In genomic region chr17:42710717-42711116, GRCm38 (mm10) we compare ENCODE assay signal across 31 mouse cellular contexts. TPM values are rescaled to one million over a fixed set of nuclear protein-coding genes. Genes with fewer than 3 reads are reported as not detected.
DNase-seq lines count a peak whose midpoint lies in the region; ATAC-seq lines count a peak whose summit lies in the region.
"Had no signal": no experiment of that assay in that cellular context is flagged by ENCODE, and none has a peak within 500 bp of the region (broad histone marks: within the 10 kb centered on the region; RNA-seq: fewer than 3 reads in every experiment).

No protein-coding gene starts in this region.

- no peaks in the 10 kb centered on the region for H3K9me3 ChIP-seq in midbrain, embryonic 13.5 days
- H3K9me3 ChIP-seq: embryonic facial prominence, embryonic 12.5 days; forebrain, embryonic 12.5 days; hindbrain, embryonic 13.5 days; limb, embryonic 13.5 days; liver, embryonic 12.5 days; midbrain, embryonic 12.5 days; stomach, embryonic 15.5 days had no signal

- H3K36me3 ChIP-seq in midbrain, embryonic 13.5 days, result no peaks in the 10 kb centered on the region
- H3K36me3 ChIP-seq: embryonic facial prominence, embryonic 12.5 days; forebrain, embryonic 12.5 days; G1E; hindbrain, embryonic 13.5 days; limb, embryonic 13.5 days; liver, embryonic 12.5 days; midbrain, embryonic 12.5 days; stomach, embryonic 15.5 days had no signal

- no peak overlapping the region for H3K27ac ChIP-seq in midbrain, embryonic 13.5 days
- H3K27ac ChIP-seq: embryonic facial prominence, embryonic 12.5 days; forebrain, embryonic 12.5 days; hindbrain, embryonic 13.5 days; left cerebral cortex, adult 2 months; limb, embryonic 13.5 days; liver, embryonic 12.5 days; midbrain, embryonic 12.5 days; stomach, embryonic 15.5 days had no signal

- H3K4me2 ChIP-seq in midbrain, embryonic 13.5 days (replicated peaks), result no peak overlapping the region
- H3K4me2 ChIP-seq: embryonic facial prominence, embryonic 12.5 days; forebrain, embryonic 12.5 days; hindbrain, embryonic 13.5 days; limb, embryonic 13.5 days; liver, embryonic 12.5 days; midbrain, embryonic 12.5 days; stomach, embryonic 15.5 days had no signal

- ATAC-seq in midbrain, embryonic 13.5 days, result no peak
- ATAC-seq: liver, embryonic 12.5 days had no signal

- no peaks in the 10 kb centered on the region for H3K4me1 ChIP-seq in midbrain, embryonic 13.5 days (replicated peaks)
- H3K4me1 ChIP-seq: embryonic facial prominence, embryonic 12.5 days; forebrain, embryonic 12.5 days; hindbrain, embryonic 13.5 days; limb, embryonic 13.5 days; liver, embryonic 12.5 days; midbrain, embryonic 12.5 days; stomach, embryonic 15.5 days had no signal

- H3K4me3 ChIP-seq in midbrain, embryonic 13.5 days (replicated peaks), result no peak overlapping the region
- H3K4me3 ChIP-seq: embryonic facial prominence, embryonic 12.5 days; erythroblast, embryonic 14.5 days; forebrain, embryonic 12.5 days; hindbrain, embryonic 13.5 days; left cerebral cortex, adult 2 months; limb, embryonic 13.5 days; liver, embryonic 12.5 days; midbrain, embryonic 12.5 days; stomach, embryonic 15.5 days had no signal

- peak; percentile 54 to 69 for DNase-seq in layer of hippocampus, adult 18-20 months (ENCODE audit: low spot score in 2 of 2)
- no peak for DNase-seq in layer of hippocampus, adult 9-10 months (ENCODE audit: low spot score)
- peak; percentile 29 to 68 for DNase-seq in frontal cortex, postnatal 36 days (ENCODE audit: low spot score in 2 of 2)
- DNase-seq in left cerebral cortex, adult 18-20 months (ENCODE audit: low spot score in 2 of 2), result peak; percentile 31 to 53
- DNase-seq in right cerebral cortex, postnatal 14 days, result peak; percentile 21
- no peak for DNase-seq in thymus, postnatal 25 days
- no peak for DNase-seq in kidney, adult 18-20 months
- DNase-seq: adrenal gland, adult 2 months; cerebellum, adult 18-20 months; cerebellum, postnatal 25 days; gastrocnemius, postnatal 36 days; kidney, adult 2 months; kidney, postnatal 14 days; lung, adult 18-20 months; thymus, adult 18-20 months; thymus, postnatal 4 days had no signal

- 88% methylated on average over 7 of the region's 7 CpGs for WGBS in midbrain, embryonic 13.5 days

- H3K27me3 ChIP-seq in midbrain, embryonic 13.5 days, result no peaks in the 10 kb centered on the region
- H3K27me3 ChIP-seq: CH12.LX; embryonic facial prominence, embryonic 12.5 days; forebrain, embryonic 12.5 days; hindbrain, embryonic 13.5 days; limb, embryonic 13.5 days; liver, embryonic 12.5 days; midbrain, embryonic 12.5 days; stomach, embryonic 15.5 days had no signal

- H3K9ac ChIP-seq in midbrain, embryonic 13.5 days (replicated peaks), result no peak overlapping the region
- H3K9ac ChIP-seq: embryonic facial prominence, embryonic 12.5 days; forebrain, embryonic 12.5 days; hindbrain, embryonic 13.5 days; limb, embryonic 13.5 days; liver, embryonic 12.5 days; midbrain, embryonic 12.5 days; stomach, embryonic 15.5 days had no signal

RNA-seq across cellular contexts. Expression of gene Adgrf4, which starts 18.6 kb away (rescaled TPM):
- 1 to 10 TPM; 1.7 to 1.8 TPM for total RNA-seq in layer of hippocampus, adult 18-20 months (2021)
- total RNA-seq in left cerebral cortex, adult 18-20 months (2021), result 1 to 10 TPM; 1.5 to 2.0 TPM
- polyA plus RNA-seq in midbrain, embryonic 13.5 days (2015; fragmentation: Nextera tagmentation; extraction: Ambion mirVana), result 0.16 TPM in 1 of 2 replicates, not detected in the other
- total RNA-seq: CH12.LX; G1E; megakaryocyte, adult 5-6 weeks; monocyte, adult 5-6 weeks; neutrophil, adult 5-6 weeks had no signal
- polyA plus RNA-seq: erythroblast, embryonic 14.5 days; forebrain, embryonic 12.5 days; G1E; liver, embryonic 12.5 days had no signal

RNA-seq across cellular contexts. Expression of gene Adgrf2, which starts 31.3 kb away (rescaled TPM):
- total RNA-seq in layer of hippocampus, adult 18-20 months (2021), result under 1 TPM; 0.37 to 0.58 TPM
- total RNA-seq in left cerebral cortex, adult 18-20 months (2021), result under 1 TPM; 0.63 to 0.94 TPM
- 0.04 and 0.13 TPM in 2 replicates for polyA plus RNA-seq in midbrain, embryonic 13.5 days (2015; fragmentation: Nextera tagmentation; extraction: Ambion mirVana)
- total RNA-seq: adrenal gland, adult 2 months; CH12.LX; megakaryocyte, adult 5-6 weeks; monocyte, adult 5-6 weeks; neutrophil, adult 5-6 weeks had no signal
- polyA plus RNA-seq: erythroblast, embryonic 14.5 days; G1E; liver, embryonic 12.5 days had no signal

Comparison
In these comparisons a context has a peak if more than half of its experiments do, and no peak if none do; other contexts are left out.
1. DNase-seq: peak in layer of hippocampus, adult 18-20 months (2 of 2), frontal cortex, postnatal 36 days (2 of 2), left cerebral cortex, adult 18-20 months (2 of 2) and right cerebral cortex, postnatal 14 days (single experiment); none in layer of hippocampus, adult 9-10 months (single experiment), thymus, postnatal 25 days (single experiment) and kidney, adult 18-20 months (single experiment).